In the genomic region with DNA sequence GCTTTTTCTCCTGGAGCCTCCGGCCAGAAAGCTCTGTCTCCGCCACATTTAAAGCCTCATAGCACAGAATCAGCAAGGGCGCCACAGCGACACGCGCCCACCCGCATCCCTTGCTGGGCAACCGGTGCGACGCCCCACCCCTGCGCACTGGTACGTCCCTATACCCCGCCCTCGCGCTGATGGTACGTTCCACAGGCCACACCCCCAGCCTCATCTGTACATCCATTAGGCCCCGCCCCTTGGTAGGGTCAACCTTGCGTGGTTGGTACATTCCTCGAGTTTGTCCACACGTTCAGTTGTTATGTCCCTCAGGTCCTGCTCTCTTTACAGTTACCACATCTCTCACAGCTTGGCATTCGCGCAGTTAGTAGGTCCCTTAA, we compare ENCODE assay signal across 8 mouse cellular contexts. TPM values are rescaled to one million over a fixed set of nuclear protein-coding genes. Genes with fewer than 3 reads are reported as not detected.
DNase-seq lines count a peak whose midpoint lies in the region; ATAC-seq lines count a peak whose summit lies in the region.

A gene (minus strand): TSS at position 148 of the 380 bp plus-strand sequence.
A gene (plus strand): TSS at position 298 of the 380 bp plus-strand sequence.

- no peaks in the 10 kb centered on the region for H3K27me3 ChIP-seq in hindbrain, embryonic 14.5 days (ENCODE audit: control insufficient read depth, insufficient read depth, low read length)

- peak within 1 kb of the TSS; percentile 81 for H3K4me2 ChIP-seq in hindbrain, embryonic 14.5 days (replicated peaks)

- H3K9ac ChIP-seq in hindbrain, embryonic 14.5 days: peak within 1 kb of the TSS; percentile 56

- H3K36me3 ChIP-seq in hindbrain, embryonic 14.5 days (replicated peaks; ENCODE audit: control insufficient read depth, insufficient read depth): peaks cover 17% of the 10 kb centered on the region

- H3K4me3 ChIP-seq in hindbrain, embryonic 14.5 days (replicated peaks; ENCODE audit: low read length): peak within 1 kb of the TSS; percentile 50

- ATAC-seq in hindbrain, embryonic 14.5 days (ENCODE audit: low FRiP score): peak; percentile 87

- no peaks in the 10 kb centered on the region for H3K9me3 ChIP-seq in hindbrain, embryonic 14.5 days (ENCODE audit: control insufficient read depth, low read length)

- H3K27ac ChIP-seq in hindbrain, embryonic 14.5 days: peak within 1 kb of the TSS; percentile 81

- DNase-seq in T-cell, adult 2 months (ENCODE audit: low spot score): peak; percentile 94
- peak; percentile 92 to 96 for DNase-seq in cerebellum, postnatal 4 days (ENCODE audit: low spot score in 2 of 2)
- DNase-seq in gastrocnemius, adult 18-20 months (ENCODE audit: low spot score): peak; percentile 97
- DNase-seq in hindbrain, embryonic 14.5 days (ENCODE audit: low spot score): peak; percentile 94
- peak in 1 of 2 experiments; percentile 98 for DNase-seq in layer of hippocampus, postnatal 25 days (ENCODE audit: extremely low spot score in 1 of 2, low spot score in 1 of 2)
- DNase-seq in lung, postnatal 10 days: peak; percentile 98
- DNase-seq in ovary, postnatal 36 days (ENCODE audit: low spot score): peak; percentile 96
- peak; percentile 95 for DNase-seq in urinary bladder, adult 2 months (ENCODE audit: low spot score)

- under 1% methylated on average over 22 of the region's 22 CpGs for WGBS in hindbrain, embryonic 14.5 days

- peaks cover 17% of the 10 kb centered on the region for H3K4me1 ChIP-seq in hindbrain, embryonic 14.5 days (replicated peaks; ENCODE audit: control insufficient read depth, insufficient read depth, low read length)

RNA-seq across cellular contexts. Expression of the first gene that starts in this region (rescaled TPM):
- 1 to 10 TPM; 7.0 to 7.5 TPM for total RNA-seq in gastrocnemius, adult 18-20 months (2021)
- polyA plus RNA-seq in hindbrain, embryonic 14.5 days (2014; fragmentation: Nextera tagmentation; extraction: Ambion mirVana): 20.1 and 20.6 TPM in 2 replicates
- total RNA-seq in layer of hippocampus, postnatal 25 days (2021): 10 to 100 TPM; 23.9 to 25.5 TPM
- 11.0 and 12.9 TPM in 2 replicates for polyA plus RNA-seq in urinary bladder, adult 2 months (2012; rRNA removed)

RNA-seq across cellular contexts. Expression of the second gene that starts in this region (rescaled TPM):
- total RNA-seq in gastrocnemius, adult 18-20 months (2021): 10 to 100 TPM; 15.8 to 15.9 TPM
- polyA plus RNA-seq in hindbrain, embryonic 14.5 days (2014; fragmentation: Nextera tagmentation; extraction: Ambion mirVana): 27.8 and 29.8 TPM in 2 replicates
- total RNA-seq in layer of hippocampus, postnatal 25 days (2021): 10 to 100 TPM; 40.7 to 42.5 TPM
- 25.7 and 26.2 TPM in 2 replicates for polyA plus RNA-seq in urinary bladder, adult 2 months (2012; rRNA removed)
